Mouse (Mus musculus): ENCODE measurements around the gene Ciao2a. TPM values are rescaled to one million over a fixed set of nuclear protein-coding genes. Genes with fewer than 3 reads are reported as not detected.

Gene Ciao2a
- total and polyA plus RNA-seq, 3 experiments, result 19.5 to 68.1 (median 59.7) TPM

DNA sequence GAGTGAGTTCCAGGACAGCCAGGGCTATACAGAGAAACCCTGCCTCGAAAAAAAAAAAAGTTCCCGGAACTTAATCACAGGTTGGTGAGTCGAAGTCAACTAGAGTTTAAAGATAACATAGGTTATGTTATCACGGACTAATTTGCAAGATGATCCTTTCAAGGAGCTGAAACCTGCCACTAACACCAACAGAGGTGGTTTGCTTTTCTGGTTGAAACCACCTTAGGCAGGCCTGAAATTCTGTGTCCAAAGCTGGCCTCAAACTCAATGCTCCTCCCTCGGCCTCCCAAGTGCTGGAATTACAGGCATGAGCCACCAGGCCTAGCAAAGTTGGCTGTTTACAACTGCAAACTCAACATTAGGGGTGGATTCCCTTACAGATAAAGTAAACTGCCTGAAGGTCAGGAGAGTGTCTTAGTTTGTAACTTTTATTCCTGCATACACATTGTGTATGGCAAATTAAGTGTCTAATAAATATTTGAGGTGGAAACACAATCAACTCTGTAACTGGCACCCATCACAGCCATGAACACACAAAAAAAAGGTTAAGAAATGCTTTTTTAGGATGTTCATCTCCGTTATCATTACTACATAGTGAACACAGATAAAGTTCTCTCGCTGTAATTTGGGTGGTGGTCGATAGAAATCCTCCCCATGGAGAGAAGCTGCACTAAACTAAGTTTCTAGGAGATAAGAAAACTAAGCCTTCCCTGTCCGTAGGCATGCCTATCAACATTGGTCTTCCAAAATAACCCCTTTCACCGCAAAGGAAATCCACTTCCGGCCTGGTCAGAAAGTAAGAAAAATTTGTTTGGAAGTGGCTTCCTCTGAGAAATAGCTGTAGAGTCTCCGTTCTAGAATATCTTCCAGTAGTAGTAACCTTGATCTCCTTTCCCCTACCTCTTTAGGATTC lies 612 bp upstream of the Ciao2a start:
- no peak overlapping the region; the same call in 1 of the 2 replicates for H3K9ac ChIP-seq (ENCODE audit: low read depth, low read length)
- no peak for TF ChIP-seq POLR2A (IDR thresholded peaks at IDR 0.05; ENCODE audit: insufficient read depth, low read depth, low read length)
- TF ChIP-seq CTCF (IDR thresholded peaks at IDR 0.05), result no peak
- no peak for TF ChIP-seq EP300 (IDR thresholded peaks at IDR 0.05; ENCODE audit: insufficient read depth, low read depth, low read length)
- WGBS, result 29% methylated on average over 12 of the region's 12 CpGs
- peak overlapping the region; percentile 85 for H3K27ac ChIP-seq
- peaks cover 4% of the 10 kb centered on the region for H3K4me1 ChIP-seq (ENCODE audit: control insufficient read depth, insufficient read depth, low read length)
- H3K36me3 ChIP-seq (ENCODE audit: control insufficient read depth, insufficient read depth, low read length), result peaks cover 3% of the 10 kb centered on the region
- H3K79me2 ChIP-seq (replicated peaks; ENCODE audit: control insufficient read depth, insufficient read depth, low read length), result no peaks in the 10 kb centered on the region
- DNase-seq, result no peak
- intact Hi-C loops (cut with DNase I), result loop anchor here (2.0 kb wide), 2 partner anchors 65 to 467 kb away; partner anchors contain the start of genes Ppib and Usp3
- H3K27me3 ChIP-seq (ENCODE audit: control insufficient read depth, insufficient read depth, low read length), result no peaks in the 10 kb centered on the region
- H3K4me3 ChIP-seq, result peak overlapping the region; percentile 83

DNA sequence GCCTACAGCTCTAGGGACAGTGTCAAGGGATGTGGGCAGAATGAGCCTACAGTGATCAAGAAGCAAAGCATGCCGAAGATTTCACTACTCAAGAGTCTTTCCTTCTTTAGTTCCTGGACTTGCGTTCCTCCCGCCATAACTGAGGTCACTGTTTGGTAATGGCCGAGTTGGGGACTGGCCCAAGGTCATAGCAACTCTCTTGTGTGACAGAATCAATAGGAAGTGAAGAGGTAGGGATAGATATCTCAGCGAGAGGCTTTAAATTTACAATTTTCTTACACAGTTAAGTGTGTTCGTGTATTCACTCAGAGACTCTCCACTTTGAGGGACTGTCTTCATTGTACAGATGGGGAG lies 759 bp downstream of the Ciao2a start:
- 23% methylated on average over 6 of the region's 6 CpGs for WGBS
- peak overlapping the region; percentile 63 for H3K9ac ChIP-seq (ENCODE audit: low read depth, low read length)
- intact Hi-C loops (cut with DNase I), result no loop called here
- no peaks in the 10 kb centered on the region for H3K79me2 ChIP-seq (replicated peaks; ENCODE audit: control insufficient read depth, insufficient read depth, low read length)
- peaks cover 4% of the 10 kb centered on the region for H3K4me1 ChIP-seq (ENCODE audit: control insufficient read depth, insufficient read depth, low read length)
- peak overlapping the region; percentile 85 for H3K27ac ChIP-seq
- H3K36me3 ChIP-seq (ENCODE audit: control insufficient read depth, insufficient read depth, low read length), result peaks cover 3% of the 10 kb centered on the region
- DNase-seq, result peak in 1 of 2 experiments; percentile 31
- H3K4me3 ChIP-seq, result peak overlapping the region; percentile 83
- no peaks in the 10 kb centered on the region for H3K27me3 ChIP-seq (ENCODE audit: control insufficient read depth, insufficient read depth, low read length)
- TF ChIP-seq EP300 (IDR thresholded peaks at IDR 0.05; ENCODE audit: insufficient read depth, low read depth, low read length), result no peak
- TF ChIP-seq POLR2A (IDR thresholded peaks at IDR 0.05; ENCODE audit: insufficient read depth, low read depth, low read length), result no peak
- no peak for TF ChIP-seq CTCF (IDR thresholded peaks at IDR 0.05)

DNA sequence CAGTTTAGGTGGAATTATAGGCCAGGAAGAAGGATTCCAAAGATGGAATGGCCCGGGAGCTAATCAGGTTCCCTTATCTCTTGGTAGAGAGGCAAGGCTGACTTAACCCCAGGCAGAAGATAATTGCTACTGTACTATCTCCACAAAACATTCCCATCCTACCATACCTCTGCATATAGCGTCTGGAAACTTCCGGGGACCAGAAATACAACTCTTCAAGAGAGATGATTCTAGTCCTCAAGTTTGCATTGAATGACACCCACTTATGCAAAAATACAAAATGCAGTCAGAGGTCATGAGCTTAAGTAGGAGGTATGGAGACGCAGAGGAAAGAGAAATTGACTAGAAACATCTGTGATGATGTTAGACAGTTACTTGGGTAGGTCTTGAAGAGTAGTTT lies 1.5 kb downstream of the Ciao2a start:
- no peak for DNase-seq
- no peaks in the 10 kb centered on the region for H3K27me3 ChIP-seq (ENCODE audit: control insufficient read depth, insufficient read depth, low read length)
- no peaks in the 10 kb centered on the region for H3K79me2 ChIP-seq (replicated peaks; ENCODE audit: control insufficient read depth, insufficient read depth, low read length)
- H3K9ac ChIP-seq (ENCODE audit: low read depth, low read length), result no peak overlapping the region
- intact Hi-C loops (cut with DNase I), result no loop called here
- TF ChIP-seq POLR2A (IDR thresholded peaks at IDR 0.05; ENCODE audit: insufficient read depth, low read depth, low read length), result no peak
- no peak for TF ChIP-seq EP300 (IDR thresholded peaks at IDR 0.05; ENCODE audit: insufficient read depth, low read depth, low read length)
- no peak for TF ChIP-seq CTCF (IDR thresholded peaks at IDR 0.05)
- peaks cover 3% of the 10 kb centered on the region for H3K36me3 ChIP-seq (ENCODE audit: control insufficient read depth, insufficient read depth, low read length)
- no peak overlapping the region for H3K27ac ChIP-seq
- no peak overlapping the region for H3K4me3 ChIP-seq
- H3K4me1 ChIP-seq (ENCODE audit: control insufficient read depth, insufficient read depth, low read length), result peaks cover 4% of the 10 kb centered on the region
- whole genome bisulfite sequencing, result 55% methylated on average over 4 of the region's 4 CpGs

DNA sequence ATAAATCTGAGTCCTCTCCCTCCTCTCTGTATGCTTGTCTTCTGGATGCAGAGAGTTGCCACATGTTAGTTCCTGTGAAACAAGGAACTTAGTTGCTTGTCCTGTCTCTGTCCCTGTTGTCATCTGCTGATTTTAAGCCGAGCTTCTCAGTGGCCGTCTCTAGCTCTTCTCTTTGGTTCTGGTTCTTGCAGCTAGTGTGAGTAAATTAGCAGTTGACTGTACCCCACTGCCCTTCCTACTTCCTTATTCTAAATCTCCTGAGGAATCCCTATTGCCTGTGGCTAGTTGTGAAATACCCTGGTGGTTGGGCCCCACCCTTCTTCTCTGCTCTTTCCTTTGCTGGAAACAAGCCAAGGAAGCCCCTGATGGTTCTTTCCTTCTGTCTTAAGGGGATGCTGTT lies 5.1 kb downstream of the Ciao2a start:
- Histone ChIP-seq H3K9ac (ENCODE audit: low read depth, low read length) (no peak overlapping the region), H3K27me3 (ENCODE audit: control insufficient read depth, insufficient read depth, low read length) (no peaks in the 10 kb centered on the region), H3K36me3 (ENCODE audit: control insufficient read depth, insufficient read depth, low read length) (no peaks in the 10 kb centered on the region), H3K79me2 (replicated peaks; ENCODE audit: control insufficient read depth, insufficient read depth, low read length) (no peaks in the 10 kb centered on the region), H3K4me3 (no peak overlapping the region), H3K27ac (no peak overlapping the region), H3K4me1 (ENCODE audit: control insufficient read depth, insufficient read depth, low read length) (peaks cover 1% of the 10 kb centered on the region)
- no peak for TF ChIP-seq EP300 (IDR thresholded peaks at IDR 0.05; ENCODE audit: insufficient read depth, low read depth, low read length)
- TF ChIP-seq POLR2A (IDR thresholded peaks at IDR 0.05; ENCODE audit: insufficient read depth, low read depth, low read length), result no peak
- no peak for TF ChIP-seq CTCF (IDR thresholded peaks at IDR 0.05)
- DNase-seq, result peak in 1 of 2 experiments; percentile 15
- intact Hi-C loops (cut with DNase I), result no loop called here
- WGBS, result 85% methylated on average over 2 of the region's 2 CpGs

DNA sequence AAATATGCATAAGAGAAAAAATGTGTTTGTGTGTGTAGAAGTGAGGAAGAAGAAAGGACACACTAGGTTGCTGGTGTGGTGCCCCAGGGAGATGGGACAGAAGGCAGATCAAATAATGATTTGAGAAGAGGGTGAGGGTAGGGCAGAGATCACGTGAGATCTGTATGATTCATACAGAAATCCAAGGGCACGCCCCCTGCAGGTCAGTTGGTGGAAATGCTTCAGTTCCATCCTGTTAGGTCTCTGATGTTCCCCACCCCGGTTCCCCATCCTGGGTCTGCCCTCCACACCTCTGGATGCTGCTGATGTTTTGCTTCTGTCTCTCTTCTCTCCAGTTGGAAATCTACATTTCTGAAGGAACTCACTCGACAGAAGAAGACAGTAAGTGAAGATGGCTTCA lies 9.6 kb downstream of the Ciao2a start:
- no peak overlapping the region for H3K27ac ChIP-seq
- TF ChIP-seq CTCF (IDR thresholded peaks at IDR 0.05) (peak; percentile 68), POLR2A (IDR thresholded peaks at IDR 0.05; ENCODE audit: insufficient read depth, low read depth, low read length) (no peak)
- no peak overlapping the region for H3K4me3 ChIP-seq
- no peaks in the 10 kb centered on the region for H3K27me3 ChIP-seq (ENCODE audit: control insufficient read depth, insufficient read depth, low read length)
- intact Hi-C loops (cut with DNase I), result no loop called here
- H3K9ac ChIP-seq (ENCODE audit: low read depth, low read length), result no peak overlapping the region
- H3K4me1 ChIP-seq (ENCODE audit: control insufficient read depth, insufficient read depth, low read length), result no peaks in the 10 kb centered on the region; the same call in 1 of the 2 replicates
- no peak for DNase-seq
- no peaks in the 10 kb centered on the region for H3K79me2 ChIP-seq (replicated peaks; ENCODE audit: control insufficient read depth, insufficient read depth, low read length)
- WGBS, result 47% methylated on average over 4 of the region's 4 CpGs
- H3K36me3 ChIP-seq (ENCODE audit: control insufficient read depth, insufficient read depth, low read length), result no peaks in the 10 kb centered on the region

DNA sequence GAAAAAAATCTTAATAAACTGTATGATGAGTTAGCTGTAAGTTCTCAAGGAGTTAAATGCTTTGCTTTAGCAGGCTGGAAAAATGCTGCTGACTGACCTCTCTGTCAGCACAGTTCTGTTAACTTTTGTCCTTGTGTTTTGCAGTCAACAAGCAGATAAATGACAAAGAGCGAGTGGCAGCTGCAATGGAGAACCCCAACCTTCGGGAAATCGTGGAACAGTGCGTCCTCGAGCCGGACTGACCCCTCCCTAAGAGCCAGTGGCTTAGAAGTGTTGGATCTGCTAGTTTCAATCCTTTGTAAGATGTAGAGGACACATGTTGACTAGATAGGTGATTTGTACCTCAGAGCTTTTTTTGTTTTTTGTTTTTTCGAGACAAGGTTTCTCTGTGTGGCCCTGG lies 11.8 kb downstream of the Ciao2a start:
- TF ChIP-seq POLR2A (IDR thresholded peaks at IDR 0.05; ENCODE audit: insufficient read depth, low read depth, low read length), result no peak
- no peak for TF ChIP-seq EP300 (IDR thresholded peaks at IDR 0.05; ENCODE audit: insufficient read depth, low read depth, low read length)
- TF ChIP-seq CTCF (IDR thresholded peaks at IDR 0.05), result no peak
- intact Hi-C loops (cut with DNase I), result no loop called here
- H3K4me1 ChIP-seq (ENCODE audit: control insufficient read depth, insufficient read depth, low read length), result no peaks in the 10 kb centered on the region
- WGBS, result 89% methylated on average over 7 of the region's 7 CpGs
- no peaks in the 10 kb centered on the region for H3K79me2 ChIP-seq (replicated peaks; ENCODE audit: control insufficient read depth, insufficient read depth, low read length)
- no peaks in the 10 kb centered on the region for H3K36me3 ChIP-seq (ENCODE audit: control insufficient read depth, insufficient read depth, low read length)
- no peak overlapping the region for H3K4me3 ChIP-seq
- no peaks in the 10 kb centered on the region for H3K27me3 ChIP-seq (ENCODE audit: control insufficient read depth, insufficient read depth, low read length)
- no peak for DNase-seq
- no peak overlapping the region for H3K27ac ChIP-seq
- no peak overlapping the region for H3K9ac ChIP-seq (ENCODE audit: low read depth, low read length)
